Mouse (Mus musculus) C2C12 (cell line): ENCODE results near the gene Gm29564. TPM values are rescaled to one million over a fixed set of nuclear protein-coding genes. Genes with fewer than 3 reads are reported as not detected.
"Not testable (repeated sequence)": the region's sequence is repeated elsewhere in the genome, so short reads cannot be mapped to it uniquely, and the experiment has no call there.

Experiments used
- H3K27me3 ChIP-seq: one replicate; pipeline ENCODE4 v1.6.1; 2011; ENCODE audit not compliant: control insufficient read depth, insufficient read depth, insufficient read length
- H3K36me3 ChIP-seq: one replicate; pipeline ENCODE4 v1.6.1; 2011; ENCODE audit not compliant: control insufficient read depth, insufficient read depth
- H3K4me3 ChIP-seq: one replicate; pipeline ENCODE4 v1.5.1; 2011; ENCODE audit warnings: mild to moderate bottlenecking, control low read depth; ENCODE audit not compliant: poor library complexity, insufficient read depth, severe bottlenecking
- H3K79me2 ChIP-seq: one replicate; pipeline ENCODE4 v1.6.1; 2011; ENCODE audit not compliant: control insufficient read depth, insufficient read depth
- H3K79me3 ChIP-seq: one replicate; pipeline ENCODE4 v1.6.1; 2011; ENCODE audit warnings: low read depth, control low read depth
- H3ac ChIP-seq: one replicate; pipeline ENCODE3; 2011; ENCODE audit warnings: low read depth; ENCODE audit not compliant: control insufficient read depth, insufficient read length
- long read RNA-seq, 2 experiments: library from polyadenylated mRNA; unstranded; transcript quantifications; one replicate each; pipeline ENCODE4 v2.0.0; 2019 to 2020
- polyA plus RNA-seq: library from polyadenylated mRNA; unstranded; fragments of >200 nt; fragmentation: generic; extraction: Trizol; gene quantifications from one replicate; pipeline ENCODE4 v1.2.1, GENCODE M21; 2012; ENCODE audit warnings: missing spikeins

Gene Gm29564
- polyA plus RNA-seq = not detected
- long read RNA-seq, experiment 1 = 0 reads
- long read RNA-seq, experiment 2 = 0 reads

DNA sequence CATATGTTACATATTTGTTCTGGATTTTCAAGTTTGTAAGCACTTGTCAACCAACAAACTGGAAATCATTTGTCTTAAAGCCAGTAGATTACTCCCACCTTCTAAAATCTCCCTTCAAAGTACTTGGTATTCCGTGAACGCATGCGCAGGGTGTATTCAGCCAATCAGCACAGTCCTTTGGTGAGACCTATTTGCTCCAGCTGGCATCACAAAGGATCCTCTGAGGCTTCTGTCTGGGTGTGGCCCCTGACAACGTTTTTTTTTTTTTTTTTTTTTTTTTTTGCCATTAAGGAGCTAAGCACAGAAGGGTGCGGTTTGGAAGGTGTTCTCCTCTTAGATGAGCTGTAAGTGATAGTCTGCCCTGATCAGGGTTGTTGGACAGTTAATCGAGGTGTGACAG lies at the start of gene Gm29564:
Gm29564 (plus strand) TSS at position 301 of the 400 bp plus-strand sequence.
- H3K4me3 ChIP-seq, H3K79me2 ChIP-seq, H3K27me3 ChIP-seq: not testable (repeated sequence)

More for the DNA sequence above, at the start of gene Gm29564:
- H3ac ChIP-seq, H3K79me3 ChIP-seq, H3K36me3 ChIP-seq: not testable (repeated sequence)

Other genes starting within 250 kb of the Gm29564 start
- not detected for gene Gm20867, start 249.8 kb upstream of the Gm29564 start, polyA plus RNA-seq